Mouse (Mus musculus) limb, embryonic 13.5 days (tissue): ENCODE data around the gene Inka1. TPM values are rescaled to one million over a fixed set of nuclear protein-coding genes. Genes with fewer than 3 reads are reported as not detected.

ENCODE experiments used
- ATAC-seq: fragments of 200-750 bp; cut with Nextera tagmentation; 2 replicates; pipeline ENCODE4 v1.8.0; 2017; ENCODE audit warnings: low read depth, moderate number of reproducible peaks, moderate TSS enrichment; ENCODE audit not compliant: low FRiP score
- H3K27ac ChIP-seq: fragments of 300-500 bp; sonication (generic); 2 replicates; pipeline ENCODE4 v1.5.1; 2015; ENCODE audit warnings: inconsistent platforms, mild to moderate bottlenecking, moderate library complexity
- H3K27me3 ChIP-seq: fragments of 300-500 bp; sonication (generic); 2 replicates; pipeline ENCODE4 v1.6.1; 2015; ENCODE audit warnings: mild to moderate bottlenecking, inconsistent platforms
- H3K36me3 ChIP-seq: fragments of 300-500 bp; sonication (generic); 2 replicates; pipeline ENCODE4 v1.6.1; 2015; ENCODE audit warnings: inconsistent platforms, mild to moderate bottlenecking, moderate library complexity
- H3K4me1 ChIP-seq: fragments of 300-500 bp; sonication (generic); 2 replicates; pipeline ENCODE4 v1.6.1; 2015; ENCODE audit warnings: inconsistent platforms
- H3K4me2 ChIP-seq: fragments of 300-500 bp; sonication (generic); replicated peaks from 2 replicates; pipeline ENCODE4 v1.6.1; 2015; ENCODE audit warnings: inconsistent platforms, mild to moderate bottlenecking, moderate library complexity
- H3K4me3 ChIP-seq: fragments of 300-500 bp; sonication (generic); 2 replicates; pipeline ENCODE4 v1.5.1; 2015; ENCODE audit warnings: moderate library complexity, mild to moderate bottlenecking, inconsistent platforms
- H3K9ac ChIP-seq: fragments of 300-500 bp; sonication (generic); 2 replicates; pipeline ENCODE4 v1.6.1; 2015; ENCODE audit warnings: mild to moderate bottlenecking, inconsistent platforms
- H3K9me3 ChIP-seq: fragments of 300-500 bp; sonication (generic); 2 replicates; pipeline ENCODE4 v1.6.1; 2016; ENCODE audit warnings: inconsistent platforms
- WGBS: fragments of 180-500 bp; shearing (Covaris S2); methylation state at CpG from one replicate; pipeline ENCODE4 v1.1.7; 2015; 5-methylcytosine and 5-hydroxymethylcytosine counted together
- polyA plus RNA-seq: library from polyadenylated mRNA; unstranded; fragments of >200 nt; fragmentation: Nextera tagmentation; extraction: Ambion mirVana; gene quantifications from 2 replicates; pipeline ENCODE4 v1.2.1, GENCODE M21; 2015

Inka1 gene
- polyA plus RNA-seq, 1 experiment from 2014 or later = 121 TPM

GRCm38 (mm10) chr9:107964681-107965080 is 21.0 kb downstream of the Inka1 start:
- H3K36me3 ChIP-seq = peaks cover 66% of the 10 kb centered on the region
- H3K4me3 ChIP-seq = no peak overlapping the region
- no peaks in the 10 kb centered on the region for H3K9me3 ChIP-seq
- no peaks in the 10 kb centered on the region for H3K4me1 ChIP-seq
- H3K27ac ChIP-seq = no peak overlapping the region
- 93% methylated on average over 9 of the region's 9 CpGs for WGBS
- no peaks in the 10 kb centered on the region for H3K27me3 ChIP-seq
- no peak for ATAC-seq
- H3K9ac ChIP-seq = no peak overlapping the region
- no peak overlapping the region for H3K4me2 ChIP-seq

GRCm38 (mm10) chr9:107963700-107964099 is 22.0 kb downstream of the Inka1 start:
- Histone ChIP-seq H3K9ac (no peak overlapping the region), H3K9me3 (no peaks in the 10 kb centered on the region), H3K4me1 (no peaks in the 10 kb centered on the region), H3K4me3 (no peak overlapping the region), H3K27ac (no peak overlapping the region), H3K4me2 (no peak overlapping the region), H3K36me3 (peaks cover 64% of the 10 kb centered on the region), H3K27me3 (no peaks in the 10 kb centered on the region)
- peak; percentile 80 for ATAC-seq
- WGBS = 17% methylated on average over 5 of the region's 5 CpGs

GRCm38 (mm10) chr9:107962916-107963315 is 22.8 kb downstream of the Inka1 start:
- no peaks in the 10 kb centered on the region for H3K27me3 ChIP-seq
- H3K9ac ChIP-seq = no peak overlapping the region
- H3K9me3 ChIP-seq = no peaks in the 10 kb centered on the region
- H3K4me2 ChIP-seq = no peak overlapping the region
- no peak for ATAC-seq
- peaks cover 67% of the 10 kb centered on the region for H3K36me3 ChIP-seq
- H3K27ac ChIP-seq = no peak overlapping the region
- H3K4me1 ChIP-seq = no peaks in the 10 kb centered on the region
- H3K4me3 ChIP-seq = no peak overlapping the region
- WGBS = 89% methylated on average over 9 of the region's 9 CpGs

GRCm38 (mm10) chr9:107961881-107962280 is 23.8 kb downstream of the Inka1 start:
- no peaks in the 10 kb centered on the region for H3K4me1 ChIP-seq
- no peak overlapping the region for H3K27ac ChIP-seq
- WGBS = 64% methylated on average over 5 of the region's 5 CpGs
- no peak for ATAC-seq
- H3K4me3 ChIP-seq = no peak overlapping the region
- no peaks in the 10 kb centered on the region for H3K27me3 ChIP-seq
- H3K4me2 ChIP-seq = no peak overlapping the region
- no peaks in the 10 kb centered on the region for H3K9me3 ChIP-seq
- no peak overlapping the region for H3K9ac ChIP-seq
- H3K36me3 ChIP-seq = peaks cover 71% of the 10 kb centered on the region

GRCm38 (mm10) chr9:107961351-107961762 is 24.3 kb downstream of the Inka1 start:
- Histone ChIP-seq H3K27me3 (no peaks in the 10 kb centered on the region), H3K4me1 (no peaks in the 10 kb centered on the region), H3K27ac (no peak overlapping the region), H3K9me3 (no peaks in the 10 kb centered on the region), H3K36me3 (peaks cover 71% of the 10 kb centered on the region), H3K4me2 (no peak overlapping the region), H3K9ac (no peak overlapping the region), H3K4me3 (no peak overlapping the region)
- ATAC-seq = no peak
- WGBS = 89% methylated on average over 10 of the region's 10 CpGs

- no peak overlapping the region for H3K27ac ChIP-seq
- H3K4me2 ChIP-seq = no peak overlapping the region
- ATAC-seq = no peak
- 81% methylated on average over 4 of the region's 4 CpGs for WGBS
- no peaks in the 10 kb centered on the region for H3K4me1 ChIP-seq
- no peak overlapping the region for H3K9ac ChIP-seq
- no peaks in the 10 kb centered on the region for H3K9me3 ChIP-seq
- no peak overlapping the region for H3K4me3 ChIP-seq
- peaks cover 71% of the 10 kb centered on the region for H3K36me3 ChIP-seq
- no peaks in the 10 kb centered on the region for H3K27me3 ChIP-seq
Measured at GRCm38 (mm10) chr9:107960928-107961327, 24.8 kb downstream of the Inka1 start.

GRCm38 (mm10) chr9:107959896-107960295 is 25.8 kb downstream of the Inka1 start:
- peaks cover 67% of the 10 kb centered on the region for H3K36me3 ChIP-seq
- no peaks in the 10 kb centered on the region for H3K4me1 ChIP-seq
- WGBS = 18% methylated on average over 6 of the region's 6 CpGs
- H3K27me3 ChIP-seq = no peaks in the 10 kb centered on the region
- 0 out of 2 replicates have a peak overlapping the region, but pooled peaks have one; percentile 6 for H3K9ac ChIP-seq
- no peaks in the 10 kb centered on the region for H3K9me3 ChIP-seq
- H3K4me3 ChIP-seq = no peak overlapping the region
- no peak overlapping the region for H3K27ac ChIP-seq
- no peak for ATAC-seq
- no peak overlapping the region for H3K4me2 ChIP-seq

- no peaks in the 10 kb centered on the region for H3K9me3 ChIP-seq
- no peak overlapping the region for H3K4me2 ChIP-seq
- ATAC-seq = no peak
- H3K4me3 ChIP-seq = no peak overlapping the region
- H3K27ac ChIP-seq = no peak overlapping the region
- H3K27me3 ChIP-seq = no peaks in the 10 kb centered on the region
- H3K9ac ChIP-seq = no peak overlapping the region
- 0 out of 2 replicates have a peak, but pooled peaks cover under 1% of the 10 kb centered on the region for H3K4me1 ChIP-seq
- peaks cover 54% of the 10 kb centered on the region for H3K36me3 ChIP-seq
- WGBS = 57% methylated on average over 6 of the region's 6 CpGs
Measured at GRCm38 (mm10) chr9:107957141-107957540, 28.5 kb downstream of the Inka1 start.

- peaks cover 41% of the 10 kb centered on the region for H3K36me3 ChIP-seq
- no peaks in the 10 kb centered on the region for H3K9me3 ChIP-seq
- no peak overlapping the region for H3K4me3 ChIP-seq
- H3K4me1 ChIP-seq = peaks cover 10% of the 10 kb centered on the region
- no peak overlapping the region for H3K4me2 ChIP-seq
- no peaks in the 10 kb centered on the region for H3K27me3 ChIP-seq
- ATAC-seq = no peak
- H3K27ac ChIP-seq = no peak overlapping the region
- H3K9ac ChIP-seq = no peak overlapping the region
- WGBS = 76% methylated on average over 6 of the region's 6 CpGs
Measured at GRCm38 (mm10) chr9:107955613-107956289, 29.9 kb downstream of the Inka1 start.

GRCm38 (mm10) chr9:107950460-107951355 is 35.0 kb downstream of the Inka1 start:
- peak overlapping the region; percentile 39; the same call in 1 of the 2 replicates for H3K27ac ChIP-seq
- 17% methylated on average over 45 of the region's 45 CpGs for WGBS

GRCm38 (mm10) chr9:107949922-107950235 is 35.8 kb downstream of the Inka1 start, which contains the start of gene Traip:
Gene Traip, plus strand, starts transcription at chr9:107950136.
- 88% methylated on average over 10 of the region's 10 CpGs for WGBS
- ATAC-seq = no peak
- H3K27me3 ChIP-seq = no peaks in the 10 kb centered on the region
- peaks cover 15% of the 10 kb centered on the region for H3K4me1 ChIP-seq
- peaks cover 8% of the 10 kb centered on the region; the same call in 1 of the 2 replicates for H3K36me3 ChIP-seq
- H3K27ac ChIP-seq = peak within 1 kb of the TSS; percentile 39; the same call in 1 of the 2 replicates
- H3K4me3 ChIP-seq = peak within 1 kb of the TSS; percentile 73
- H3K4me2 ChIP-seq = peak within 1 kb of the TSS; percentile 84
- H3K9me3 ChIP-seq = no peaks in the 10 kb centered on the region
- peak within 1 kb of the TSS; percentile 71 for H3K9ac ChIP-seq

More at GRCm38 (mm10) chr9:107950460-107951355, 35.0 kb downstream of the Inka1 start:
- Histone ChIP-seq H3K4me2 (peak overlapping the region; percentile 84), H3K27me3 (no peaks in the 10 kb centered on the region), H3K9ac (peak overlapping the region; percentile 71), H3K4me3 (peak overlapping the region; percentile 73), H3K4me1 (peaks cover 15% of the 10 kb centered on the region), H3K36me3 (peaks cover 8% of the 10 kb centered on the region; the same call in 1 of the 2 replicates), H3K9me3 (no peaks in the 10 kb centered on the region)
- peak; percentile 90 for ATAC-seq
